Mouse (Mus musculus): ENCODE results near the gene Zswim5.

DNA sequence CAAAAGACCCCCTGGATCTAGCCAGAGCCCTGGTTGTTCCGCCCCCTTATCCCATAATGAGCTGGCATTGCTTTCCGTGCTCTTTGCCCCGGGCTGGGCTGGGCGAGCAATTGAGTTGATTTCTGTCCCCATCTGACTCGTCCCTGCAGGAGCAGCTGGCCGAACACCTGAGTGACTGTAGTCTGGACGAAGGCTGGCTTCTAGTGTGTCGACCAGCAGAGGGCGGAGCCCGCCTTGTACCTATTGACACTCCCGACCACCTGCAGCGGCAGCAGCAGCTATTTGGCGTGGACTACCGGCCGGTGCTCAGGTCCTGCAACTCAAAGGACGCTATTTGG is 118.6 kb downstream of the Zswim5 start:
- peak; percentile 22; the same call in 1 of the 2 replicates for TF ChIP-seq POLR2A (IDR thresholded peaks at IDR 0.05; ENCODE audit: low read depth, low read length)
- peak; percentile 68 for TF ChIP-seq CTCF (IDR thresholded peaks at IDR 0.05; ENCODE audit: extremely low read depth, insufficient read length, insufficient replicate concordance, low read depth, low read length)
